Mouse (Mus musculus): ENCODE data around the gene Gli2. TPM values are rescaled to one million over a fixed set of nuclear protein-coding genes. Genes with fewer than 3 reads are reported as not detected.

Gene Gli2
- polyA plus RNA-seq, 1 experiment: 3.6 TPM

GRCm38 (mm10) chr1:118941336-118941735 is 112.1 kb downstream of the Gli2 start:
- no peak for DNase-seq (ENCODE audit: low read depth)

GRCm38 (mm10) chr1:118940269-118940840 is 113.1 kb downstream of the Gli2 start:
- no peak for DNase-seq (ENCODE audit: low read depth)

- DNase-seq (ENCODE audit: low read depth): no peak
Observed at GRCm38 (mm10) chr1:118938206-118938605, 115.2 kb downstream of the Gli2 start.

- no peak for DNase-seq (ENCODE audit: low read depth)
Observed at GRCm38 (mm10) chr1:118936108-118936507, 117.3 kb downstream of the Gli2 start.

- no peak for DNase-seq (ENCODE audit: low read depth)
Observed at GRCm38 (mm10) chr1:118935518-118935917, 117.9 kb downstream of the Gli2 start.

GRCm38 (mm10) chr1:118932167-118932566 is 121.3 kb downstream of the Gli2 start:
- no peak for DNase-seq (ENCODE audit: low read depth)

- DNase-seq (ENCODE audit: low read depth): no peak
Observed at GRCm38 (mm10) chr1:118927543-118928354, 125.7 kb downstream of the Gli2 start.

- no peak for DNase-seq (ENCODE audit: low read depth)
Observed at GRCm38 (mm10) chr1:118926556-118926955, 126.9 kb downstream of the Gli2 start.

- DNase-seq (ENCODE audit: low read depth): no peak
Observed at GRCm38 (mm10) chr1:118922189-118922588, 131.2 kb downstream of the Gli2 start.

GRCm38 (mm10) chr1:118917520-118918220 is 135.7 kb downstream of the Gli2 start:
- DNase-seq (ENCODE audit: low read depth): no peak

- no peak for DNase-seq (ENCODE audit: low read depth)
Observed at GRCm38 (mm10) chr1:118916477-118917075, 136.8 kb downstream of the Gli2 start.

GRCm38 (mm10) chr1:118913414-118914385 is 139.7 kb downstream of the Gli2 start:
- DNase-seq (ENCODE audit: low read depth): no peak

GRCm38 (mm10) chr1:118912929-118913328 is 140.5 kb downstream of the Gli2 start:
- DNase-seq (ENCODE audit: low read depth): no peak

GRCm38 (mm10) chr1:118911427-118911727 is 142.0 kb downstream of the Gli2 start:
- no peak for DNase-seq (ENCODE audit: low read depth)

- no peak for DNase-seq (ENCODE audit: low read depth)
Observed at GRCm38 (mm10) chr1:118910693-118911426, 142.6 kb downstream of the Gli2 start.

GRCm38 (mm10) chr1:118909051-118909450 is 144.4 kb downstream of the Gli2 start:
- no peak for DNase-seq (ENCODE audit: low read depth)

- DNase-seq (ENCODE audit: low read depth): no peak
Observed at GRCm38 (mm10) chr1:118907574-118907973, 145.8 kb downstream of the Gli2 start.

- DNase-seq (ENCODE audit: low read depth): no peak
Observed at GRCm38 (mm10) chr1:118905319-118905718, 148.1 kb downstream of the Gli2 start.

GRCm38 (mm10) chr1:118904909-118905308 is 148.5 kb downstream of the Gli2 start:
- no peak for DNase-seq (ENCODE audit: low read depth)

- DNase-seq (ENCODE audit: low read depth): no peak
Observed at GRCm38 (mm10) chr1:118904431-118904830, 149.0 kb downstream of the Gli2 start.

- no peak for DNase-seq (ENCODE audit: low read depth)
Observed at GRCm38 (mm10) chr1:118903742-118904141, 149.7 kb downstream of the Gli2 start.
